ENCODE assay signal across 15 mouse cellular contexts in genomic region chr5:36355683-36356082, GRCm38 (mm10). TPM values are rescaled to one million over a fixed set of nuclear protein-coding genes. Genes with fewer than 3 reads are reported as not detected.
"Had no signal": no experiment of that assay in that cellular context is flagged by ENCODE, and none has a peak within 500 bp of the region (broad histone marks: within the 10 kb centered on the region; RNA-seq: fewer than 3 reads in every experiment).

No protein-coding gene starts in this region.

- DNase-seq: kidney, adult 9 months; kidney, postnatal 25 days; layer of hippocampus, adult 9-11 months; layer of hippocampus, postnatal 36 days; liver, embryonic 13.5 days; lung, adult 2 months; lung, postnatal 14 days; lung, postnatal 4 days; midbrain, embryonic 14.5 days; retina, postnatal 1 day; right cerebral cortex, postnatal 25 days; spleen, adult 18-20 months; thymus, postnatal 25 days had no signal

RNA-seq across cellular contexts. Expression of gene Sorcs2, which starts 42.3 kb away (rescaled TPM):
- total RNA-seq: megakaryocyte progenitor cell, adult 5-6 weeks; megakaryocyte-erythroid progenitor cell, adult 5-6 weeks had no signal
